Mouse (Mus musculus) activated CD4-positive, CD25-positive, alpha-beta regulatory T cell, adult 4 months (primary cell): ENCODE results near the gene Golga2. TPM values are rescaled to one million over a fixed set of nuclear protein-coding genes. Genes with fewer than 3 reads are reported as not detected.

ENCODE experiments used
- ATAC-seq: one replicate; pipeline ENCODE4 v1.8.0; 2017
- polyA plus RNA-seq, 2 experiments: library from polyadenylated mRNA; unstranded; fragments of 100-300 nt; shearing (Covaris generic); gene quantifications; one replicate each; pipeline ENCODE4 v1.2.1; 2017

Golga2 gene
- polyA plus RNA-seq: 10 to 100 TPM; 14.9 to 18.3 TPM

GRCm38 (mm10) chr2:32287334-32287840 lies at the start of gene Golga2:
Gene Golga2, plus strand, starts transcription at chr2:32287384.
- ATAC-seq: no peak

- no peak for ATAC-seq
Observed at GRCm38 (mm10) chr2:32237571-32237970, 49.6 kb upstream of the Golga2 start.

- ATAC-seq: no peak
Observed at GRCm38 (mm10) chr2:32238708-32239435, 48.3 kb upstream of the Golga2 start.

GRCm38 (mm10) chr2:32240591-32240990 lies 46.6 kb upstream of the Golga2 start:
- ATAC-seq: no peak

- ATAC-seq: no peak
Observed at GRCm38 (mm10) chr2:32242986-32243385, 44.2 kb upstream of the Golga2 start.

GRCm38 (mm10) chr2:32246741-32247140 lies 40.4 kb upstream of the Golga2 start:
- no peak for ATAC-seq

- no peak for ATAC-seq
Observed at GRCm38 (mm10) chr2:32248377-32249361, 38.5 kb upstream of the Golga2 start.

GRCm38 (mm10) chr2:32251791-32252527 lies 35.2 kb upstream of the Golga2 start:
- no peak for ATAC-seq

GRCm38 (mm10) chr2:32252658-32253057 lies 34.5 kb upstream of the Golga2 start:
- no peak for ATAC-seq

GRCm38 (mm10) chr2:32253352-32253751 lies 33.8 kb upstream of the Golga2 start:
- ATAC-seq: no peak

GRCm38 (mm10) chr2:32254563-32254962 lies 32.6 kb upstream of the Golga2 start:
- ATAC-seq: no peak

GRCm38 (mm10) chr2:32256273-32256672 lies 30.9 kb upstream of the Golga2 start:
- ATAC-seq: no peak

GRCm38 (mm10) chr2:32258887-32259533 lies 28.2 kb upstream of the Golga2 start:
- ATAC-seq: no peak

- ATAC-seq: peak; percentile 93
Observed at GRCm38 (mm10) chr2:32259657-32260417, 27.3 kb upstream of the Golga2 start, which contains the start of gene Uck1. Gene Uck1, minus strand, starts transcription at chr2:32260159.

- peak; percentile 34 for ATAC-seq
Observed at GRCm38 (mm10) chr2:32260635-32261034, 26.5 kb upstream of the Golga2 start.

- no peak for ATAC-seq
Observed at GRCm38 (mm10) chr2:32275823-32276222, 11.4 kb upstream of the Golga2 start.

- no peak for ATAC-seq
Observed at GRCm38 (mm10) chr2:32282289-32282688, 4.9 kb upstream of the Golga2 start.

- ATAC-seq: no peak
Observed at GRCm38 (mm10) chr2:32282727-32283126, 4.5 kb upstream of the Golga2 start.

GRCm38 (mm10) chr2:32283986-32284385 lies 3.2 kb upstream of the Golga2 start:
- ATAC-seq: no peak

GRCm38 (mm10) chr2:32287923-32288367 lies 761 bp downstream of the Golga2 start, which contains the start of gene Swi5:
Gene Swi5, minus strand, starts transcription at chr2:32288075.
- peak; percentile 100 for ATAC-seq

- no peak for ATAC-seq
Observed at GRCm38 (mm10) chr2:32288371-32288931, 1.3 kb downstream of the Golga2 start.
